Mouse (Mus musculus) CD4-positive helper T cell, adult 2 months (primary cell): Measurements from ENCODE around the gene Slc15a5.

ENCODE experiments used
- DNase-seq: peaks from one replicate; pipeline ENCODE4 v3.0.0-alpha.2; 2012; ENCODE audit warnings: low read depth, missing footprints, low spot score

Slc15a5 gene

GRCm38 (mm10) chr6:138055572-138055971, 24.1 kb downstream of the Slc15a5 start:
- DNase-seq: no peak

- no peak for DNase-seq
Observed at GRCm38 (mm10) chr6:138054956-138055355, 24.8 kb downstream of the Slc15a5 start.

- no peak for DNase-seq
Observed at GRCm38 (mm10) chr6:138054166-138054565, 25.6 kb downstream of the Slc15a5 start.

GRCm38 (mm10) chr6:138053686-138054085, 26.0 kb downstream of the Slc15a5 start:
- DNase-seq: no peak

GRCm38 (mm10) chr6:138045364-138045763, 34.4 kb downstream of the Slc15a5 start:
- DNase-seq: no peak

GRCm38 (mm10) chr6:138042891-138043290, 36.8 kb downstream of the Slc15a5 start:
- no peak for DNase-seq

- DNase-seq: no peak
Observed at GRCm38 (mm10) chr6:138041865-138042264, 37.9 kb downstream of the Slc15a5 start.

GRCm38 (mm10) chr6:138037587-138037986, 42.1 kb downstream of the Slc15a5 start:
- no peak for DNase-seq

GRCm38 (mm10) chr6:138036891-138037290, 42.8 kb downstream of the Slc15a5 start:
- no peak for DNase-seq

- no peak for DNase-seq
Observed at GRCm38 (mm10) chr6:138016898-138017297, 62.8 kb downstream of the Slc15a5 start.

- DNase-seq: no peak
Observed at GRCm38 (mm10) chr6:138014976-138015674, 64.6 kb downstream of the Slc15a5 start.

- no peak for DNase-seq
Observed at GRCm38 (mm10) chr6:138011955-138012354, 67.8 kb downstream of the Slc15a5 start.

GRCm38 (mm10) chr6:138007705-138008104, 72.0 kb downstream of the Slc15a5 start:
- DNase-seq: no peak

GRCm38 (mm10) chr6:138006525-138007251, 73.0 kb downstream of the Slc15a5 start:
- no peak for DNase-seq

- DNase-seq: no peak
Observed at GRCm38 (mm10) chr6:137989853-137990252, 89.9 kb downstream of the Slc15a5 start.

- no peak for DNase-seq
Observed at GRCm38 (mm10) chr6:137985169-137985568, 94.5 kb downstream of the Slc15a5 start.

- DNase-seq: no peak
Observed at GRCm38 (mm10) chr6:137982195-137982737, 97.5 kb downstream of the Slc15a5 start.

- no peak for DNase-seq
Observed at GRCm38 (mm10) chr6:137980905-137981696, 98.6 kb downstream of the Slc15a5 start.

GRCm38 (mm10) chr6:137980413-137980812, 99.3 kb downstream of the Slc15a5 start:
- DNase-seq: no peak

- no peak for DNase-seq
Observed at GRCm38 (mm10) chr6:137979802-137980201, 99.9 kb downstream of the Slc15a5 start.

- DNase-seq: no peak
Observed at GRCm38 (mm10) chr6:137976021-137976420, 103.7 kb downstream of the Slc15a5 start.

GRCm38 (mm10) chr6:137963703-137964102, 116.0 kb downstream of the Slc15a5 start:
- DNase-seq: no peak
